Mouse (Mus musculus): ENCODE measurements around the gene Zbed5. TPM values are rescaled to one million over a fixed set of nuclear protein-coding genes. Genes with fewer than 3 reads are reported as not detected.
"Not testable (repeated sequence)": the region's sequence is repeated elsewhere in the genome, so short reads cannot be mapped to it uniquely, and the experiment has no call there.

Gene Zbed5
- polyA plus RNA-seq, 1 experiment: 1.5 TPM

- WGBS: under 1% methylated on average over 46 of the region's 46 CpGs
- peak within 1 kb of the TSS; percentile 86 for H3K4me3 ChIP-seq (replicated peaks; ENCODE audit: control insufficient read depth, low read depth, low read length)
- TF ChIP-seq CTCF (IDR thresholded peaks at IDR 0.05; ENCODE audit: control insufficient read depth, insufficient read depth, low read length) (no peak), POLR2A (IDR thresholded peaks at IDR 0.05; ENCODE audit: borderline replicate concordance, control insufficient read depth, low read depth, low read length) (peak; percentile 71; the same call in 1 of the 2 replicates)
Observed at GRCm38 (mm10) chr5:129886911-129887636, 8.4 kb upstream of the Zbed5 start, which contains the start of gene Chchd2. Gene Chchd2 (minus strand): TSS chr5:129887470.

GRCm38 (mm10) chr5:129890390-129890789 lies 5.1 kb upstream of the Zbed5 start:
- not testable (repeated sequence) for H3K4me1 ChIP-seq (ENCODE audit: control insufficient read depth, insufficient read depth, low read length); H3K27ac ChIP-seq (ENCODE audit: control insufficient read depth, insufficient read depth, low read depth, low read length, poor library complexity); H3K4me3 ChIP-seq (replicated peaks; ENCODE audit: control insufficient read depth, low read depth, low read length)
- WGBS: 65% methylated on average over 7 of the region's 7 CpGs

More at GRCm38 (mm10) chr5:129886911-129887636, 8.4 kb upstream of the Zbed5 start, which contains the start of gene Chchd2:
- Histone ChIP-seq H3K27ac (ENCODE audit: control insufficient read depth, insufficient read depth, low read depth, low read length, poor library complexity) (peak within 1 kb of the TSS; percentile 88), H3K4me1 (ENCODE audit: control insufficient read depth, insufficient read depth, low read length) (peaks cover 1% of the 10 kb centered on the region; the same call in 1 of the 2 replicates)

GRCm38 (mm10) chr5:129898449-129898848 lies 2.9 kb downstream of the Zbed5 start, which contains the start of gene Phkg1:
Gene Phkg1 (minus strand): TSS chr5:129898549.
- 94% methylated on average over 1 of the region's 1 CpGs for WGBS
- TF ChIP-seq CTCF (IDR thresholded peaks at IDR 0.05; ENCODE audit: control insufficient read depth, insufficient read depth, low read length): no peak
- TF ChIP-seq POLR2A (IDR thresholded peaks at IDR 0.05; ENCODE audit: borderline replicate concordance, control insufficient read depth, low read depth, low read length): no peak
- Histone ChIP-seq H3K4me3 (replicated peaks; ENCODE audit: control insufficient read depth, low read depth, low read length) (no peak within 1 kb of the TSS), H3K27ac (ENCODE audit: control insufficient read depth, insufficient read depth, low read depth, low read length, poor library complexity) (no peak within 1 kb of the TSS), H3K4me1 (ENCODE audit: control insufficient read depth, insufficient read depth, low read length) (no peaks in the 10 kb centered on the region)

GRCm38 (mm10) chr5:129907775-129908174 lies 12.3 kb downstream of the Zbed5 start:
- no peak overlapping the region for H3K27ac ChIP-seq (ENCODE audit: control insufficient read depth, insufficient read depth, low read depth, low read length, poor library complexity)
- WGBS: 11% methylated on average over 4 of the region's 4 CpGs
- no peak overlapping the region for H3K4me3 ChIP-seq (replicated peaks; ENCODE audit: control insufficient read depth, low read depth, low read length)
- H3K4me1 ChIP-seq (ENCODE audit: control insufficient read depth, insufficient read depth, low read length): peaks cover 1% of the 10 kb centered on the region; the same call in 1 of the 2 replicates
- TF ChIP-seq CTCF (IDR thresholded peaks at IDR 0.05; ENCODE audit: control insufficient read depth, insufficient read depth, low read length) (no peak), POLR2A (IDR thresholded peaks at IDR 0.05; ENCODE audit: borderline replicate concordance, control insufficient read depth, low read depth, low read length) (no peak)

- Histone ChIP-seq H3K27ac (ENCODE audit: control insufficient read depth, insufficient read depth, low read depth, low read length, poor library complexity) (peak within 1 kb of the TSS; percentile 94), H3K4me3 (replicated peaks; ENCODE audit: control insufficient read depth, low read depth, low read length) (peak within 1 kb of the TSS; percentile 86)
- WGBS: under 1% methylated on average over 63 of the region's 63 CpGs
Observed at GRCm38 (mm10) chr5:129908242-129908965, 12.9 kb downstream of the Zbed5 start, which contains the start of gene Nupr1l. Gene Nupr1l (plus strand): TSS chr5:129908540.

GRCm38 (mm10) chr5:129909147-129909546 lies 13.6 kb downstream of the Zbed5 start:
- no peak overlapping the region for H3K4me3 ChIP-seq (replicated peaks; ENCODE audit: control insufficient read depth, low read depth, low read length)
- WGBS: 69% methylated on average over 9 of the region's 9 CpGs
- no peak for TF ChIP-seq POLR2A (IDR thresholded peaks at IDR 0.05; ENCODE audit: borderline replicate concordance, control insufficient read depth, low read depth, low read length)
- TF ChIP-seq CTCF (IDR thresholded peaks at IDR 0.05; ENCODE audit: control insufficient read depth, insufficient read depth, low read length): no peak
- H3K27ac ChIP-seq (ENCODE audit: control insufficient read depth, insufficient read depth, low read depth, low read length, poor library complexity): no peak overlapping the region
- H3K4me1 ChIP-seq (ENCODE audit: control insufficient read depth, insufficient read depth, low read length): peaks cover 1% of the 10 kb centered on the region; the same call in 1 of the 2 replicates

More at GRCm38 (mm10) chr5:129908242-129908965, 12.9 kb downstream of the Zbed5 start, which contains the start of gene Nupr1l:
- TF ChIP-seq POLR2A (IDR thresholded peaks at IDR 0.05; ENCODE audit: borderline replicate concordance, control insufficient read depth, low read depth, low read length) (peak; percentile 48; the same call in 1 of the 2 replicates), CTCF (IDR thresholded peaks at IDR 0.05; ENCODE audit: control insufficient read depth, insufficient read depth, low read length) (no peak)
- H3K4me1 ChIP-seq (ENCODE audit: control insufficient read depth, insufficient read depth, low read length): peaks cover 1% of the 10 kb centered on the region; the same call in 1 of the 2 replicates

DNA sequence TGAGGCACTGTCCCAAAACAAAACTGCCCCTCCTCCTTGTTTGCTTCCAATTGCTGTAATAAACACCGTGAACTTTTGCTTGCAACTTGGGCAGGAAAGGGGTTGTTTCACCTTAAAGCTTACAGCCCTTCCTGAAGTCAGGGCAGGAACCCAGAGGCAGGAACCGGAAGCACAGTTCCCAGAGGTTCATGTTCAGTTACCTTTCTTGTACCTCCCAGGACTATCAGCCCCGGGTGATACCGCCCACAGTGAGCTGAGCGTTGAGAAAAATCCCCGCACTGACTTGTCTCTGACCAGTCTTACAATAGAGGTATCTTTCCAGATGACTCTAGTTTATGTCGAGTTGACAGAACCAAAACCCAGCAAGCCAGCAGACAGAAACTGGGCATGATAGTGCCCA lies 14.1 kb downstream of the Zbed5 start:
- no peak overlapping the region for H3K4me3 ChIP-seq (replicated peaks; ENCODE audit: control insufficient read depth, low read depth, low read length)
- peaks cover 1% of the 10 kb centered on the region; the same call in 1 of the 2 replicates for H3K4me1 ChIP-seq (ENCODE audit: control insufficient read depth, insufficient read depth, low read length)
- no peak overlapping the region for H3K27ac ChIP-seq (ENCODE audit: control insufficient read depth, insufficient read depth, low read depth, low read length, poor library complexity)
- WGBS: 58% methylated on average over 7 of the region's 7 CpGs
- no peak for TF ChIP-seq POLR2A (IDR thresholded peaks at IDR 0.05; ENCODE audit: borderline replicate concordance, control insufficient read depth, low read depth, low read length)
- TF ChIP-seq CTCF (IDR thresholded peaks at IDR 0.05; ENCODE audit: control insufficient read depth, insufficient read depth, low read length): no peak

GRCm38 (mm10) chr5:129914024-129914423 lies 18.5 kb downstream of the Zbed5 start:
- Histone ChIP-seq H3K27ac (ENCODE audit: control insufficient read depth, insufficient read depth, low read depth, low read length, poor library complexity) (no peak overlapping the region), H3K4me1 (ENCODE audit: control insufficient read depth, insufficient read depth, low read length) (no peaks in the 10 kb centered on the region; the same call in 1 of the 2 replicates), H3K4me3 (replicated peaks; ENCODE audit: control insufficient read depth, low read depth, low read length) (no peak overlapping the region)
- 38% methylated on average over 2 of the region's 2 CpGs for WGBS
- TF ChIP-seq CTCF (IDR thresholded peaks at IDR 0.05; ENCODE audit: control insufficient read depth, insufficient read depth, low read length) (peak; percentile 67), POLR2A (IDR thresholded peaks at IDR 0.05; ENCODE audit: borderline replicate concordance, control insufficient read depth, low read depth, low read length) (no peak)

GRCm38 (mm10) chr5:129915491-129915890 lies 20.0 kb downstream of the Zbed5 start:
- H3K4me3 ChIP-seq (replicated peaks; ENCODE audit: control insufficient read depth, low read depth, low read length); H3K27ac ChIP-seq (ENCODE audit: control insufficient read depth, insufficient read depth, low read depth, low read length, poor library complexity); H3K4me1 ChIP-seq (ENCODE audit: control insufficient read depth, insufficient read depth, low read length): not testable (repeated sequence)
- WGBS: 75% methylated on average over 11 of the region's 11 CpGs
